Comparison of ENCODE assay signal across 8 mouse cellular contexts in the genomic region with DNA sequence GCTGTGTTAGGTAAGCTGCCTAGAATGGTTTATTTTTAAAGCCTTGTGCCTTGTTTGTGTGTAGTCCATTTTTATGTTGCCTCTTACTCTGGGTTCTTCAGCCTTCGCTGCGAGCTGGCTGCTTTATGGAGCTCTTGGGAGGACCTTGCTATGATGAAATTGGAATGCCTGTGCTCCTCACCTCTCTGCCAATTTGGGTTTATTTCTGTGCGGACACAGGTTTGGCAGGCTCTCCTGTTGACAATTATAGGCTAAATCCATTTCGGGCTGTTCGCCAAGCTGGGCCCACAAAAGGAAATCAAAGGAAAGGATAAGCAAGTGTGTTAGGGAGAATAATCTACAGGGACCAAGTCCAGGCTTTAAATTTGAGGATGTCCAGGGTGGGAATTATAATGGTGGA.
A peak's percentile ranks its signal among the peaks of the same experiment; 100 is the strongest.
DNase-seq lines count a peak whose midpoint lies in the region; ATAC-seq lines count a peak whose summit lies in the region.

No protein-coding gene starts in this region.

- H3K4me1 ChIP-seq in embryonic facial prominence, embryonic 14.5 days (ENCODE audit: control insufficient read depth, insufficient read depth, low read length) = 0 out of 2 replicates have a peak, but pooled peaks cover 7% of the 10 kb centered on the region
- H3K4me1 ChIP-seq in embryonic facial prominence, embryonic 10.5 days = no peaks in the 10 kb centered on the region

- no peak overlapping the region for H3K4me3 ChIP-seq in embryonic facial prominence, embryonic 14.5 days (ENCODE audit: low read depth, low read length)
- no peak overlapping the region for H3K4me3 ChIP-seq in embryonic facial prominence, embryonic 10.5 days

- peak; percentile 71 for ATAC-seq in embryonic facial prominence, embryonic 14.5 days (ENCODE audit: low read depth)

- H3K27me3 ChIP-seq in embryonic facial prominence, embryonic 14.5 days (replicated peaks; ENCODE audit: control insufficient read depth, insufficient read depth, low read length) = no peaks in the 10 kb centered on the region
- no peaks in the 10 kb centered on the region for H3K27me3 ChIP-seq in embryonic facial prominence, embryonic 10.5 days (replicated peaks; ENCODE audit: low read depth, poor library complexity, severe bottlenecking)

- no peak overlapping the region; the same call in 1 of the 2 replicates for H3K27ac ChIP-seq in embryonic facial prominence, embryonic 14.5 days (replicated peaks; ENCODE audit: low read depth, low read length)
- H3K27ac ChIP-seq in embryonic facial prominence, embryonic 10.5 days (replicated peaks) = no peak overlapping the region

- WGBS in embryonic facial prominence, embryonic 14.5 days = 47% methylated on average over 5 of the region's 5 CpGs
- 86% methylated on average over 5 of the region's 5 CpGs for WGBS in embryonic facial prominence, embryonic 10.5 days

- no peak overlapping the region for H3K9ac ChIP-seq in embryonic facial prominence, embryonic 14.5 days (ENCODE audit: low read depth, low read length)

- no peak overlapping the region for H3K4me2 ChIP-seq in embryonic facial prominence, embryonic 14.5 days (ENCODE audit: low read depth, low read length)

- intact Hi-C loops in heart, postnatal 10 days (cut with DNase I) = no loop called here
- intact Hi-C loops in left cerebral cortex, postnatal 36 days (cut with DNase I) = no loop called here

- DNase-seq in embryonic facial prominence, embryonic 14.5 days (ENCODE audit: low spot score) = peak; percentile 84
- DNase-seq in embryonic facial prominence, embryonic 10.5 days (ENCODE audit: low spot score) = no peak
- peak; percentile 10 for DNase-seq in urinary bladder, postnatal 10 days (ENCODE audit: low spot score)
- DNase-seq in urinary bladder, adult 2 months (ENCODE audit: low spot score) = no peak
- peak; percentile 70 to 71 for DNase-seq in heart, postnatal 10 days
- no peak for DNase-seq in retina, postnatal 1 day
- DNase-seq in MN1 (ENCODE audit: low spot score) = no peak
- DNase-seq in left cerebral cortex, postnatal 36 days (ENCODE audit: low spot score in 2 of 2) = no peak

- H3K9me3 ChIP-seq in embryonic facial prominence, embryonic 14.5 days (ENCODE audit: control insufficient read depth, low read length) = no peaks in the 10 kb centered on the region
- H3K9me3 ChIP-seq in embryonic facial prominence, embryonic 10.5 days = no peaks in the 10 kb centered on the region

- H3K36me3 ChIP-seq in embryonic facial prominence, embryonic 14.5 days (ENCODE audit: control insufficient read depth, insufficient read depth, low read length) = no peaks in the 10 kb centered on the region
- no peaks in the 10 kb centered on the region for H3K36me3 ChIP-seq in embryonic facial prominence, embryonic 10.5 days (replicated peaks)

Comparison
In these comparisons a context has a peak if more than half of its experiments do, and no peak if none do; other contexts are left out.
1. DNase-seq: peak in embryonic facial prominence, embryonic 14.5 days (single experiment), urinary bladder, postnatal 10 days (single experiment) and heart, postnatal 10 days (2 of 2); none in embryonic facial prominence, embryonic 10.5 days (single experiment), urinary bladder, adult 2 months (single experiment), retina, postnatal 1 day (single experiment), MN1 (single experiment) and left cerebral cortex, postnatal 36 days (0 of 2).